Mouse (Mus musculus): ENCODE measurements around the gene Wnt11.

DNA sequence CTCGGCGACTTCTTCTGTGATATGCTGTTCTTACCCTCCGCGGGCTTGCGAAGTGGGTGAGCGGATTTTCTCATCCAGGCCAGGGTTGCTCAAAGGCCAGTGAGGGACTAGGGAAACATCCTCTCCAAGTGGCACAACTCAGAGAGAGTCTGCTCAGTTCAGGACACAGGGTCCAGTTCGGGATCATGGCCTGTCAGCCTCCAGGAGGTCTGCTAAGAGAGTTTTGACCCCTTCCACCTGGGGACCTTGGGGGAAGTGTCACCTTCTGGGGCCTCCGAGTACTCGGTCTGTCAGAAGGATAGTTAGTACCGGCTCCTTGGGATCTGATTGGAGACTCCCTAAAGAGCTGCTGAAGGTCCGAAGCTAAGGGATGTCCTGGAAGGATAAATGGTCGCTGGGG, 4.4 kb downstream of the Wnt11 start:
- TF ChIP-seq POLR2A (IDR thresholded peaks at IDR 0.05; ENCODE audit: low read depth, low read length) = no peak
- TF ChIP-seq CTCF (IDR thresholded peaks at IDR 0.05; ENCODE audit: borderline replicate concordance, insufficient read depth, low read length) = no peak
